Mouse (Mus musculus) midbrain, embryonic 12.5 days (tissue): ENCODE data around the gene Catsperd. TPM values are rescaled to one million over a fixed set of nuclear protein-coding genes. Genes with fewer than 3 reads are reported as not detected.

Experiments used
- ATAC-seq: fragments of 200-750 bp; cut with Nextera tagmentation; 2 replicates; pipeline ENCODE4 v1.8.0; 2017; ENCODE audit warnings: low read depth, moderate TSS enrichment, moderate library complexity; ENCODE audit not compliant: low FRiP score
- H3K27ac ChIP-seq: fragments of 300-500 bp; sonication (generic); replicated peaks from 2 replicates; pipeline ENCODE4 v1.5.1; 2016; ENCODE audit warnings: mild to moderate bottlenecking
- H3K27me3 ChIP-seq: fragments of 300-500 bp; sonication (generic); 2 replicates; pipeline ENCODE4 v1.6.1; 2016; ENCODE audit warnings: mild to moderate bottlenecking
- H3K36me3 ChIP-seq: fragments of 300-500 bp; sonication (generic); 2 replicates; pipeline ENCODE4 v1.6.1; 2016
- H3K4me1 ChIP-seq: fragments of 300-500 bp; sonication (generic); 2 replicates; pipeline ENCODE4 v1.6.1; 2016
- H3K4me2 ChIP-seq: fragments of 300-500 bp; sonication (generic); replicated peaks from 2 replicates; pipeline ENCODE4 v1.6.1; 2016; ENCODE audit warnings: mild to moderate bottlenecking, moderate library complexity
- H3K4me3 ChIP-seq: fragments of 300-500 bp; sonication (generic); 2 replicates; pipeline ENCODE4 v1.5.1; 2016; ENCODE audit warnings: mild to moderate bottlenecking
- H3K9ac ChIP-seq: fragments of 300-500 bp; sonication (generic); replicated peaks from 2 replicates; pipeline ENCODE4 v1.6.1; 2016; ENCODE audit warnings: mild to moderate bottlenecking, moderate library complexity
- H3K9me3 ChIP-seq: fragments of 300-500 bp; sonication (generic); 2 replicates; pipeline ENCODE4 v1.6.1; 2016; ENCODE audit warnings: mild to moderate bottlenecking
- WGBS: fragments of 180-500 bp; shearing (Covaris S2); methylation state at CpG from one replicate; pipeline ENCODE4 v1.1.7; 2016; 5-methylcytosine and 5-hydroxymethylcytosine counted together
- polyA plus RNA-seq: library from polyadenylated mRNA; unstranded; fragments of >200 nt; fragmentation: Nextera tagmentation; extraction: Ambion mirVana; gene quantifications from 2 replicates; pipeline ENCODE4 v1.2.1, GENCODE M21; 2016

Catsperd gene
- polyA plus RNA-seq, 1 experiment from 2014 or later, result 0.80 TPM

GRCm38 (mm10) chr17:56643237-56643636 is 15.3 kb downstream of the Catsperd start:
- Histone ChIP-seq H3K4me3 (no peak overlapping the region), H3K4me2 (no peak overlapping the region), H3K4me1 (no peaks in the 10 kb centered on the region), H3K9ac (no peak overlapping the region), H3K9me3 (no peaks in the 10 kb centered on the region), H3K36me3 (no peaks in the 10 kb centered on the region), H3K27ac (no peak overlapping the region), H3K27me3 (0 out of 2 replicates have a peak, but pooled peaks cover 5% of the 10 kb centered on the region)
- WGBS, result 88% methylated on average over 4 of the region's 4 CpGs
- ATAC-seq, result no peak

DNA sequence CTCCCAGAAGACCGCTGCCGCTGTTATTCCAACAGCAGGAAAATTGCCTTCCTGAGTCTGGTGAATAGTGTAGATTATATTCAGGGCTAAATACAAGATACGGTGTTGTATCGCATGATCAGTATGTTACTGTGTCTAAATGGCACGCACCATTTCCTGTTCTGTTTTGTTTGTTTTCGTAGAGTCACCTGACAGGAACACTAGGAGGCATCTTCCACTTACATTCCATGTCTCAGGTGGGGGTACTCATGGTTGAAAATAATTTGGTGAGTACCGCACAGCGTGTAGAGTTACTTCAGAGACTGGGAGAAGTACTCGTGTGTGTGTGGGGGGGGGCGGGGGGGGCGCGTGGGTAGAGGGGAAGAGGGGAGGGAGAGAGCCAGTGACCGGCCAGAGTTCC is 19.6 kb downstream of the Catsperd start:
- no peak overlapping the region for H3K27ac ChIP-seq
- H3K9ac ChIP-seq, result no peak overlapping the region
- H3K4me3 ChIP-seq, result no peak overlapping the region
- 79% methylated on average over 9 of the region's 13 CpGs for WGBS
- no peaks in the 10 kb centered on the region for H3K27me3 ChIP-seq
- H3K4me2 ChIP-seq, result no peak overlapping the region
- no peak for ATAC-seq
- H3K4me1 ChIP-seq, result no peaks in the 10 kb centered on the region
- H3K9me3 ChIP-seq, result no peaks in the 10 kb centered on the region
- no peaks in the 10 kb centered on the region for H3K36me3 ChIP-seq

GRCm38 (mm10) chr17:56651801-56652200 is 23.9 kb downstream of the Catsperd start:
- WGBS, result 39% methylated on average over 10 of the region's 10 CpGs
- Histone ChIP-seq H3K9ac (no peak overlapping the region), H3K27ac (no peak overlapping the region), H3K4me2 (no peak overlapping the region), H3K4me1 (0 out of 2 replicates have a peak, but pooled peaks cover 3% of the 10 kb centered on the region), H3K36me3 (no peaks in the 10 kb centered on the region), H3K9me3 (no peaks in the 10 kb centered on the region), H3K27me3 (no peaks in the 10 kb centered on the region), H3K4me3 (no peak overlapping the region)
- ATAC-seq, result no peak

DNA sequence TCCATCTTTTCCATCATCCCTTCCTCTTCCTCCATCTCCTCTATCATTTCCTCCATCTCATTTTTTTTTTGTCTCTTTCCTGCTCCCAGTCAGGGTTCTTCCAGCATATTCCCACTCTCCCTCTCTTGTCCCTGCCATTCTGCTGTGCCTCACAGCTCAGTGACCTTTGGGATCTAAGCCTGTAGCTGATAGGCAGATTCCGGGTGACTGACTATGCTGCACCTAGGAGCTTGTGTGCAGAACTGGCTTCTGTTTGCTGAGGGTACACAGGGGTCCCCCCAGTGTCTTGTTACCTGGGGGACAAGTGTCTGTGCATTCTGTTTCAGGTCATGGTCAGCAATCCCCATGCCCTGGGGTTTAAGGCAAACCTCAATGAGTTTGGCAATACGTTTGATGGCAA is 26.8 kb downstream of the Catsperd start:
- H3K27ac ChIP-seq, result no peak overlapping the region
- H3K4me1 ChIP-seq, result 0 out of 2 replicates have a peak, but pooled peaks cover 3% of the 10 kb centered on the region
- no peaks in the 10 kb centered on the region for H3K27me3 ChIP-seq
- ATAC-seq, result no peak
- no peak overlapping the region for H3K4me3 ChIP-seq
- H3K9ac ChIP-seq, result no peak overlapping the region
- H3K9me3 ChIP-seq, result no peaks in the 10 kb centered on the region
- no peak overlapping the region for H3K4me2 ChIP-seq
- no peaks in the 10 kb centered on the region for H3K36me3 ChIP-seq
- WGBS, result 70% methylated on average over 2 of the region's 2 CpGs

GRCm38 (mm10) chr17:56655311-56655710 is 27.4 kb downstream of the Catsperd start:
- H3K4me1 ChIP-seq, result 0 out of 2 replicates have a peak, but pooled peaks cover 3% of the 10 kb centered on the region
- no peak overlapping the region for H3K9ac ChIP-seq
- H3K4me2 ChIP-seq, result no peak overlapping the region
- no peaks in the 10 kb centered on the region for H3K27me3 ChIP-seq
- no peaks in the 10 kb centered on the region for H3K36me3 ChIP-seq
- ATAC-seq, result no peak
- H3K9me3 ChIP-seq, result no peaks in the 10 kb centered on the region
- WGBS, result 81% methylated on average over 3 of the region's 3 CpGs
- no peak overlapping the region for H3K27ac ChIP-seq
- no peak overlapping the region for H3K4me3 ChIP-seq

- no peak overlapping the region for H3K27ac ChIP-seq
- H3K4me1 ChIP-seq, result 0 out of 2 replicates have a peak, but pooled peaks cover 3% of the 10 kb centered on the region
- H3K4me3 ChIP-seq, result no peak overlapping the region
- no peak overlapping the region for H3K9ac ChIP-seq
- no peak for ATAC-seq
- no peak overlapping the region for H3K4me2 ChIP-seq
- H3K27me3 ChIP-seq, result no peaks in the 10 kb centered on the region
- 91% methylated on average over 6 of the region's 6 CpGs for WGBS
- no peaks in the 10 kb centered on the region for H3K9me3 ChIP-seq
- no peaks in the 10 kb centered on the region for H3K36me3 ChIP-seq
Observed at GRCm38 (mm10) chr17:56656171-56656570, 28.2 kb downstream of the Catsperd start.

GRCm38 (mm10) chr17:56663659-56664058 is 35.7 kb downstream of the Catsperd start:
- Histone ChIP-seq H3K27ac (no peak overlapping the region), H3K9ac (no peak overlapping the region), H3K36me3 (no peaks in the 10 kb centered on the region), H3K4me3 (no peak overlapping the region), H3K4me2 (peak overlapping the region; percentile 25; the same call in 1 of the 2 replicates), H3K4me1 (peaks cover 17% of the 10 kb centered on the region), H3K9me3 (no peaks in the 10 kb centered on the region), H3K27me3 (peaks cover 14% of the 10 kb centered on the region)
- no peak for ATAC-seq
- 65% methylated on average over 3 of the region's 3 CpGs for WGBS

DNA sequence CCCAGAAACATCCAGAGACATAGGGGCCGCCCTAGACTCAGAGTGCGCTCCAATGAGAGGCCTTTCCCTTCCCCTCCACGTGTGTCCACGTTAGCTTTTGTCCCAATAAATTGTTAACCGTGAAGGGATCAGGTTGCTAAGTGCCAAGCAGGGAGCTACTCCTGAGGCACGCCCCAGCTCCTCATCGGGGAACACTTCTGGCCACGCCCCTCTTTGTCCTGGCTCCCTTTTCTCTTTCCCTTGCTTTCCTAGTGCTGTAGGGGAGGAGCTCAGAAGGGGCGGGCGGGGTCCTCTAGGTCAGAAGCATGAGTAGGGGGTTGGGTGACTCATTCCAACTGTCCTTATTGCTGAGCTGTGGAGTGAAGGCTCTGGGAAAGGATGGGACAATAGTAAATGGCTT is 36.4 kb downstream of the Catsperd start:
- Histone ChIP-seq H3K27ac (no peak overlapping the region), H3K9ac (no peak overlapping the region), H3K36me3 (no peaks in the 10 kb centered on the region), H3K4me1 (peaks cover 18% of the 10 kb centered on the region), H3K4me3 (no peak overlapping the region), H3K27me3 (peaks cover 15% of the 10 kb centered on the region), H3K9me3 (no peaks in the 10 kb centered on the region), H3K4me2 (peak overlapping the region; percentile 25)
- ATAC-seq, result peak; percentile 38; the same call in 1 of the 2 replicates
- 1% methylated on average over 10 of the region's 10 CpGs for WGBS

DNA sequence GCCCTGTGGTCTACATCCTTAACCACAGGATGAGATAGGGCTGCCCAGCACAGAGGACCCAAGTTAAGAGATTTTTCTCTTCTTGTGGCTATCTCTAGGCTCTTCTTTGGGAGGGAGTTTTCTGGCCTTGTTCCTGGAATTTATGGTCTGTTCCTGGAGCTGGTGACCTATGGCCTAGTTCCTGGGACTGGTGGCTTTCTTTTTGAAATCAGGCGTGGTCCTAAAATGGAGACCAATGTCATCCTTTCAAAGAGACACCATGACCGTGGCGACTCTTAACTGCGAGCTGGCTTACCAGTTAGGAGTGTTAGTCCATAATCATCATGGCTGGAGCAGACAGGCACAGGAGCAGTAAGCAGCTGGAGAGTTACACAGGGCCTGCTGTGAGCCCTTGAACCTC is 38.4 kb downstream of the Catsperd start:
- H3K27me3 ChIP-seq, result peaks cover 15% of the 10 kb centered on the region
- no peak for ATAC-seq
- H3K4me1 ChIP-seq, result peaks cover 18% of the 10 kb centered on the region
- H3K4me3 ChIP-seq, result no peak overlapping the region
- no peaks in the 10 kb centered on the region for H3K9me3 ChIP-seq
- no peak overlapping the region for H3K27ac ChIP-seq
- WGBS, result 94% methylated on average over 4 of the region's 4 CpGs
- no peak overlapping the region for H3K9ac ChIP-seq
- no peaks in the 10 kb centered on the region for H3K36me3 ChIP-seq
- no peak overlapping the region for H3K4me2 ChIP-seq

DNA sequence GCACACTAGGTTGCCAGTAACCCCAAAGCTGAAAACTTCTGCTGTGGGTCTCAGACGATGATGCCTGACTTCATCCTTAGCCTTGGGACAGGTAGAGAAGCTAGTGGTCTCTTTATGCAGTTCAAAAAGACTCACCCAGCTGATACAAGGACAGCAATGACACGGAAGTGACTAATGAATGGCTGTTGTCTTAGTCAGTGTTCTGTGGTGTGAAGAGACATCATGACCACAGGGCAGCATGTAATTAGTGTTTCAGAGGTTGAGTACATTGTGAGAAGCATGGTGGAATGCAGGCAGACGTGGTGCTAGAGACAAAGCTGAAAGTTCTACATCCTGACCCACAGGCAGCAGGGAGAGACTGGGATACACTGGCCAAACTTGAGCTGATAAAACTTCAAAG is 39.6 kb downstream of the Catsperd start:
- peaks cover 21% of the 10 kb centered on the region for H3K4me1 ChIP-seq
- no peaks in the 10 kb centered on the region for H3K9me3 ChIP-seq
- H3K9ac ChIP-seq, result no peak overlapping the region
- H3K4me2 ChIP-seq, result no peak overlapping the region
- no peak for ATAC-seq
- no peaks in the 10 kb centered on the region for H3K36me3 ChIP-seq
- no peak overlapping the region for H3K27ac ChIP-seq
- 78% methylated on average over 3 of the region's 3 CpGs for WGBS
- peaks cover 15% of the 10 kb centered on the region for H3K27me3 ChIP-seq
- H3K4me3 ChIP-seq, result no peak overlapping the region

DNA sequence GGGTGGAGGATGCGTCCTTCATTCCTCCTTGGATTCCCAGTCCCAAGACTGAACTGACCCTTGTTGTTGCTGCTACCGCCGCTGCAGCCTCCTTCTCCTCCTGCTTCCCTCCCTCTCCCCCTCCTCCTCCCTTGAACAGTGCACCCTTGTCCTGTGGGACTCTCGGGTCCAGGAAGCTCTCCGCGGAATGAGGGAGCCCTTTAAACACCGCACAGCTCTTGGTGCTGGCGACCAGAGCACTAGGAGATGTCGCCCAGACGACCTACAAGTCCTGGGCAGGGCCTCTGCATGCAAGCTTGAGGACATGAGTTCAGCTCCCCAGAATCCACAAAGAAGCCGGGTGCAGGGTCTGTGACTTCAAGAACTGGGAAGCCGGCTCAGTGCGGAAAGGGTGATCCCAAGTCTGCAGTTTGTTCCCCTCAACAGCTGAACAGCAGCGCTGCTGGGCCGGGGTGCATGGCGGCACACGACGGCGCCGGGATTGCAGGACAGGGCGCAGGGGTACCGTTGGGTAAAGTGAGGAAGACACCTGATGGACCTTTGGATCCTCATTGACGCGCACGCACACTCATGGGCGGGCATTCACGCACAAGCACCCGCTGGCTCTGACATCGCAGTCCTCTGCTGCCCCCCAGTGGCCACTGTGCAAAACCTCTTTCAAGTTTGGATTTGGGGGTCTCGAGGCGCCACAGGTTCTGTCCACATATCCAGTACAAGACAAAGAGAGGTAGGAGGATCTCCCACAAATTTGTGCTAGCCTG is 40.6 kb downstream of the Catsperd start:
- WGBS, result 7% methylated on average over 31 of the region's 31 CpGs
- peak overlapping the region; percentile 49 for H3K9ac ChIP-seq
- H3K4me1 ChIP-seq, result peaks cover 21% of the 10 kb centered on the region
- H3K9me3 ChIP-seq, result no peaks in the 10 kb centered on the region
- no peak for ATAC-seq
- no peaks in the 10 kb centered on the region for H3K36me3 ChIP-seq
- H3K4me3 ChIP-seq, result peak overlapping the region; percentile 41
- H3K4me2 ChIP-seq, result peak overlapping the region; percentile 75
- no peak overlapping the region for H3K27ac ChIP-seq
- H3K27me3 ChIP-seq, result peaks cover 15% of the 10 kb centered on the region

GRCm38 (mm10) chr17:56669766-56670165 is 41.8 kb downstream of the Catsperd start:
- Histone ChIP-seq H3K27ac (no peak overlapping the region), H3K9me3 (no peaks in the 10 kb centered on the region), H3K36me3 (no peaks in the 10 kb centered on the region), H3K4me2 (no peak overlapping the region), H3K4me1 (peaks cover 17% of the 10 kb centered on the region), H3K27me3 (peaks cover 15% of the 10 kb centered on the region), H3K9ac (no peak overlapping the region), H3K4me3 (no peak overlapping the region)
- no peak for ATAC-seq
- WGBS, result 87% methylated on average over 8 of the region's 8 CpGs
